Mouse (Mus musculus): ENCODE measurements around the gene Cped1. TPM values are rescaled to one million over a fixed set of nuclear protein-coding genes. Genes with fewer than 3 reads are reported as not detected.

Cped1 gene
- polyA plus RNA-seq, 1 experiment, result 0.79 TPM

- Histone ChIP-seq H3K4me3 (no peak overlapping the region), H3K79me2 (ENCODE audit: control insufficient read depth, insufficient read depth) (no peaks in the 10 kb centered on the region), H3K36me3 (ENCODE audit: control insufficient read depth, insufficient read depth) (no peaks in the 10 kb centered on the region), H3K4me2 (ENCODE audit: low read depth) (no peak overlapping the region), H3ac (ENCODE audit: control insufficient read depth, insufficient read length) (no peak overlapping the region), H3K27me3 (ENCODE audit: control insufficient read depth, insufficient read depth, insufficient read length) (no peaks in the 10 kb centered on the region)
- TF ChIP-seq REST (IDR thresholded peaks at IDR 0.05; ENCODE audit: insufficient read depth, insufficient read length), result no peak
- no peak for TF ChIP-seq POLR2AphosphoS2 (IDR thresholded peaks at IDR 0.05; ENCODE audit: insufficient read length, low read depth)
- TF ChIP-seq MAX (IDR thresholded peaks at IDR 0.05; ENCODE audit: low read depth), result no peak
- TF ChIP-seq SRF (IDR thresholded peaks at IDR 0.05; ENCODE audit: control insufficient read depth, insufficient read length, low read depth), result no peak
- no peak for TF ChIP-seq MYOG (IDR thresholded peaks at IDR 0.05; ENCODE audit: control insufficient read depth in 1 of 3, insufficient read depth in 1 of 3, insufficient read length in 2 of 3, low read depth in 2 of 3)
- TF ChIP-seq POLR2A (IDR thresholded peaks at IDR 0.05; ENCODE audit: insufficient read length, low read depth), result no peak
- TF ChIP-seq MYOD1 (IDR thresholded peaks at IDR 0.05; ENCODE audit: control insufficient read depth in 1 of 3, insufficient read length in 2 of 3, low read depth in 2 of 3), result no peak
- TF ChIP-seq CEBPB (IDR thresholded peaks at IDR 0.05; ENCODE audit: insufficient read depth, poor library complexity, severe bottlenecking), result no peak
- TF ChIP-seq TCF3 (IDR thresholded peaks at IDR 0.05; ENCODE audit: insufficient read length, low read depth), result no peak
- TF ChIP-seq TCF12 (IDR thresholded peaks at IDR 0.05; ENCODE audit: insufficient read depth, poor library complexity, severe bottlenecking), result no peak
- TF ChIP-seq E2F4 (IDR thresholded peaks at IDR 0.05; ENCODE audit: insufficient read depth), result no peak
- TF ChIP-seq USF1 (IDR thresholded peaks at IDR 0.05; ENCODE audit: low read depth), result no peak
Observed at GRCm38 (mm10) chr6:22297028-22297427, 311.3 kb downstream of the Cped1 start.

DNA sequence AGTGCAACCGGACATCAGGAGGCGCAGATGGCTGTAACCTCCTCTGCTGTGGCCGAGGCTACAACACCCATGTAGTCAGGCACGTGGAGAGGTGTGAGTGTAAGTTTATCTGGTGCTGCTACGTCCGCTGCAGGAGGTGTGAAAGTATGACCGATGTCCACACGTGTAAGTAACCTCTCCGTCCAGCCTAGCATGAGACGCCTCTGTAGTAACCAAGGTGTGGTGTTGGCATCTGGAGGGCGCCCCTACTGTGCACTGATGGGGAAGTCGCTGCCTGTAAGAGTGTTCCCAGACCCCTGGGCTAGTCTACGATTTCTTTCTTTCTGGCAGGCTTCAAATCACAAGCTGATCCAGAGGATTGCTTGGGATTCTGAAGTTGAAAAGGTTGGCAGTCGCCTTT, 312.3 kb downstream of the Cped1 start:
- Histone ChIP-seq H3K4me3 (no peak overlapping the region), H3ac (ENCODE audit: control insufficient read depth, insufficient read length) (no peak overlapping the region), H3K36me3 (ENCODE audit: control insufficient read depth, insufficient read depth) (no peaks in the 10 kb centered on the region), H3K4me2 (ENCODE audit: low read depth) (no peak overlapping the region), H3K79me2 (ENCODE audit: control insufficient read depth, insufficient read depth) (no peaks in the 10 kb centered on the region), H3K27me3 (ENCODE audit: control insufficient read depth, insufficient read depth, insufficient read length) (no peaks in the 10 kb centered on the region)
- TF ChIP-seq REST (IDR thresholded peaks at IDR 0.05; ENCODE audit: insufficient read depth, insufficient read length), result no peak
- no peak for TF ChIP-seq POLR2A (IDR thresholded peaks at IDR 0.05; ENCODE audit: insufficient read length, low read depth)
- no peak for TF ChIP-seq CEBPB (IDR thresholded peaks at IDR 0.05; ENCODE audit: insufficient read depth, poor library complexity, severe bottlenecking)
- TF ChIP-seq MAX (IDR thresholded peaks at IDR 0.05; ENCODE audit: low read depth), result no peak
- no peak for TF ChIP-seq MYOG (IDR thresholded peaks at IDR 0.05; ENCODE audit: control insufficient read depth in 1 of 3, insufficient read depth in 1 of 3, insufficient read length in 2 of 3, low read depth in 2 of 3)
- TF ChIP-seq SRF (IDR thresholded peaks at IDR 0.05; ENCODE audit: control insufficient read depth, insufficient read length, low read depth), result no peak
- no peak for TF ChIP-seq TCF12 (IDR thresholded peaks at IDR 0.05; ENCODE audit: insufficient read depth, poor library complexity, severe bottlenecking)
- TF ChIP-seq TCF3 (IDR thresholded peaks at IDR 0.05; ENCODE audit: insufficient read length, low read depth), result no peak
- TF ChIP-seq USF1 (IDR thresholded peaks at IDR 0.05; ENCODE audit: low read depth), result no peak
- no peak for TF ChIP-seq MYOD1 (IDR thresholded peaks at IDR 0.05; ENCODE audit: control insufficient read depth in 1 of 3, insufficient read length in 2 of 3, low read depth in 2 of 3)
- TF ChIP-seq POLR2AphosphoS2 (IDR thresholded peaks at IDR 0.05; ENCODE audit: insufficient read length, low read depth), result no peak
- no peak for TF ChIP-seq E2F4 (IDR thresholded peaks at IDR 0.05; ENCODE audit: insufficient read depth)

Other genes starting within 250 kb of the Cped1 start
- gene Tspan12, start 133.4 kb upstream of the Cped1 start, polyA plus RNA-seq (2012; fragmentation: generic; extraction: Trizol), result 11.8 TPM
- 8.1 TPM for gene Ing3, start 36.3 kb upstream of the Cped1 start, polyA plus RNA-seq (2012; fragmentation: generic; extraction: Trizol)